Mouse (Mus musculus) spleen, adult 12 weeks (tissue): ENCODE data around the gene Hoxa10.

ENCODE experiments used
- DNase-seq: peaks from one replicate; pipeline ENCODE4 v3.0.0; 2022; ENCODE audit warnings: low spot score

Hoxa10 gene

DNA sequence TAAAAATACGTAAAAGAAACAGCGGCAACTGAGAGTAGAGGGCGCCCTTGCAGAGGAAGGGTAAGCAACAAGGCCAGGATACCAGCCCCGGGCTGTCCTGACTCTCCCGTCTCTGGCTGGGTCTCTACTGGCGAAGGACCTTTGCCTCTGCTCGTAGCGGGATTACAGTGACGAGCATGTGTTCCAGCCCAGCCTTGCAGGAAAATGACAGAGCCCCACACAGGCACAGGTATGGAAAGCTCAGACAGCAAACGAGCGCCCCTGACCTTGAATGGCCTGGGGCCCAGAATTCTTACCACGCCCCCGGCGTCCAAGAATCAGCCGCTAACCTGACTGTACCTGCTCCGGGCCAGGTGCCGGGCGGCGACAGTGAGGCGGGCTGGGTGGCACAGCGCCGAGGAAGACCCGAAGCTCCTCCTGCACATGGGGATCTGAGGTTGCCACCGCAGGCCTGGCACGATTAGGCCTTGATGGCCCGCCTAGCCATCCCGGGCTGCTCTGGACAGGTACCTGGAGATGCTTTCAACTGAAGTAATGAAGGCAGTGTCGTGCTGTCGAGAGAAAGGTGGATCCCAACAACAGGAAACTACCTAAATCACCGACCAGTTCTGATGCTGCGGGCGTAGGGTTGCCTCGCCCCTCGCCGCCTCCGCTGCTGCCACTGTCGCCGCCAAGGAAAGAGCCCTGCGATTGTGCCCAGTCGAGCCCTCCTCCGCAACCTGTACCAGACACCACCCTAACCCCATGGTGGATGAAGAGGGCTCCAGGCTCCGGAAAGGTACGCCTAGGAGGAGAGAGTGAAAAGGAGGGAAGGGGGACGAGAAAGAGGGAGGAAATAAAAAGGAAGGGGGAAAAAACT lies 10.9 kb downstream of the Hoxa10 start:
- no peak for DNase-seq

DNA sequence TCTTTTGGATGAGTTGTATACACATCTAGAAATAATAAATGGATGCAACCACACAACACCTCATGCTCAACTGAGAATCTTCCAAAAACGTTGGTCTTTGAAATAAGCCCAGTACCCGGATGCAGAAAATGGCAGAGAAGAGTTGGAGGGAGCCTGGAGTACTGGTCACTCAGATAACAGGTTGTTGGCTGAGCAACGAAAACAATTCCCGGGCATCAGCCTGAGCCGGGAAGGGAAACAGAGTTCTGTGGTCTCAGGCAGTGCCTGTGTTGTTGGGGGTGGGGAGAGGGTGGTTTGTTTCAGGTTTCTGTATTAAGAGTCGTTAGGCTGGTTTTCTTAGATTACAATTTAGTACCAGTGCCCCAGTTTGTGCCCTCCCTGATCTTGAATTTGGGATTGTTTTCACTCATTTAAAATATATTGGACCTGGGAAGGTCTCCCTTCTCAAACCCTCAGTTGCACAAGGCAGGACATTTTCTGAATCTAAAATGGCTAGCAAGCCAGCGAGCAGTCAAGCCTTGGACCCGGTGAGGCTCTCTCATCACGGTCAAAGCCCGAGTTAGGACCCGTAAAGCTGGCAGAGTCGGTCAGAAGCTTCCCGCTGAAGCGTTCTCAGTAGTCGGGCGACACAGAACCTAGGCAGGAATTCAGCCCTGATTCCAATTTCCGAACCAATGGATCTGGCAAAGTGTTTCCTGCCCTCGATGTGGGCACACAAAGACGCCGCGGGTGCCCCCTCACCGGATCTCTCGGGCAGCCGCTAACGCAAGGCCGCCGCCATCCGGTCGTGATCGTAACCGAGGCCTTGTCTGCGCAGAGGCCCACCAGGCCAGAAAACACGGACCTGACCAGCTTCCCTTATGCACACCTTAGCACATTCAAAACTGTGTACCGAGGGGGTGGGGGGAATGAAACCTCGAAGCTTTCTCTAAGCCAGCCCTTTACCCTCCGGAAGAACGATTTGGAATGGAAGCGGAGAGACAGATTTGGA lies 11.9 kb downstream of the Hoxa10 start:
- DNase-seq, result no peak

DNA sequence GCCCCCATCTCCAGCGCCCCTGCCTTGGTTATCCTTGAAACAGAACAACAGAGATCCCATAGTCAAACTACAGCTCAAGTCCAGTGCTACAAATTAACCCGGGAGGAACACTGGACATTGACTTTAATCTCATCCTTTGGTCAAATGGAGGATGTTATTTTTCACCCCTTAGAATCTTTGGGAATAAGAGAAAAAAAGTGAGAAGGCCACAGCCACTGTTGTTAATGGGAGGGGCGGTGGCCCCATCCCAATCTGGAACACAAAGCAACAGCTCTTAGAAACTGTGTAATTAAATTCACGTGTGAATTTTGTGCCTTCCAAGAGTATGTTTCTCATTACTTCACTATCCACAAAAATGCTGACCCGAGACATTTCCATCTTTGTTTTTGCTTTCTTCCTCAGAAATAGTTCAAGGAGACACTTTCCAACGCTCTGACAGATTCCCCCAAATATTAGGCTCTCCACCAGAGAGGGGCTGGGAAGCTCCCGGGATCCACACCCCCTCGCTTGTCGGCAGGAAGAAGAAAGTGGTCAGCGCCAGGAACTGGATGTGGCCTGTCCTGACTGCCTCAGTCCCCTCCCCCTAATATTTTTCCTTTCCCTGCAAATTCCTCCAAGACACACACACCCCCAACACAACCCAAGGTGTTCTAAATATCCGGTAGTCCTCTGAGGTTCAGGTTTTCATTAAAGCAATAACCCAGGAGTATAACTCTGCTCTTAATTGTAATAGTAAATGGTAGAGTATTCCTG lies 13.0 kb downstream of the Hoxa10 start:
- no peak for DNase-seq

DNA sequence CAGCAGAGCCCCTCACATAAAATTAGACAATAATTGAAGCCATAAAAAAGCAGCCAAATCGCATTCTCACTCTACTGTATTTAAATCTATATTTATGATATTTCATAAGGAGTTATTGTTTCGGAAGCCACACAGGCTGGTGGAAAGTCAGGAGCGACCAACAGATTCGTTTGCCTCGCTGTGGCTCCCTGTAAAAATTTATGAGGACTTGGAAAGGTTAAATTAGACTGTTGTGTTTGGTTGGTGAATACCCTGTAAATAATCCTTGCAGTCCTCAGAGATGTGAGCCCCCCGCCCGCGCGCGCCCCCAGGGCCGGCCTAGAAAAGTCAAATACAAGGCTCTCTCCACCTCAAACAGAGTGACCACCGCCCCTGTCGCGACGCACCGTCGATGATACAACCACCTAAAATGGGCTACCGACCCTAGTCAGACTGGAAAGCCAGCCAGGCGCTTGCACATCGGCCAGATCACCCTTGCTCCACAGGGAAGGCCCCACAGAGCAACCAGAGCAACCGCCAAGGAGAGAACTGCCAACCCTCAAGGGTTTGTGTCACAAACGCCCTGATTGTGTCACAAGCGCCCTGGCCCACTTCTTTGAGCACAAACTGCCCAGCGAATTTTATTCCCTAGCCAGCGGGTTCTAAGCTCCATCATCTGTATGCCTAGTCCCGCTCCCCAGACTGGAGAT lies 13.9 kb downstream of the Hoxa10 start:
- DNase-seq, result no peak

DNA sequence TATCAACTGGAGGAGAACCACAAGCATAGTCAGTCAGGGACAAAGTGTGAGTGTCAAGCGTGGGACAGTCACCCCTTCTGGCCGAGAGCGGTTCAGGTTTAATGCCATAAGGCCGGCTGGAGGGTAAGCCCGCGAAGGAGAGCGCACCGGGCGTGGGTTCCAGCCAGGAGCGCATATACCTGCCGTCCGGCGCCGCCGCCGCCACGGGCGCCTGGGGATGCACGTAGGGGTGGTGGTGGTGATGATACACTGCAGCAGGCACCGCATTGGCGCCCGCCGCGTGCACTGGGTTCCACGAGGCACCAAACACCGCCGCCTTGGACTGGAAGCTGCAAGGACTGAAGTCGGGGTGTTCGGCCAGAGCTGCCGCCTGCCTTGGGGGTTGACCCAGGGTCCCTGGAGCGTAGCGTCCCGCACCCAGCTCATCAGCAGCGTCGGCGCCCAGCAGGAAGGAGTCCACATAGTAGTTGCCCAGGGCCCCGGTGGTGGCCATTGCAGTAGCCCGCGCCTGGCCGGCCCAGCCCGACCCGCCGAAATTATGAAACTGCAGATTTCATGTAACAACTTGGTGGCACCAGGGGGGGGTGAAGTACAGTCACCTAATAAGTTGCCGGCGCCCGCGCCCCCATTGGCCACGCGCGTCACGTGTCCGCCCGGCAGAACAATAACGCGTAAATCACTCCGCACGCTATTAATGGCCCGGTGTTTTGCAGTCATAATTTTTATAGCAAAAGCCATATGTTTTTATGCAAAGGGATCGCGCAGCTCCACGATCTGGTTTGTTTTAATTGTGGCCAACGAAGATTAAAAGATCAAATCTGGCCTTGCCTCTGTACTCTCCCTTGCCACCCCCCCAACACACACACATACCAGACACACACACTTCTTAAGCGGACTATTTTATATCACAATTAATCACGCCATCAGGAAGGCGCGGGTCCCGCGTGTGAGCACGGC lies 14.8 kb downstream of the Hoxa10 start:
- no peak for DNase-seq

DNA sequence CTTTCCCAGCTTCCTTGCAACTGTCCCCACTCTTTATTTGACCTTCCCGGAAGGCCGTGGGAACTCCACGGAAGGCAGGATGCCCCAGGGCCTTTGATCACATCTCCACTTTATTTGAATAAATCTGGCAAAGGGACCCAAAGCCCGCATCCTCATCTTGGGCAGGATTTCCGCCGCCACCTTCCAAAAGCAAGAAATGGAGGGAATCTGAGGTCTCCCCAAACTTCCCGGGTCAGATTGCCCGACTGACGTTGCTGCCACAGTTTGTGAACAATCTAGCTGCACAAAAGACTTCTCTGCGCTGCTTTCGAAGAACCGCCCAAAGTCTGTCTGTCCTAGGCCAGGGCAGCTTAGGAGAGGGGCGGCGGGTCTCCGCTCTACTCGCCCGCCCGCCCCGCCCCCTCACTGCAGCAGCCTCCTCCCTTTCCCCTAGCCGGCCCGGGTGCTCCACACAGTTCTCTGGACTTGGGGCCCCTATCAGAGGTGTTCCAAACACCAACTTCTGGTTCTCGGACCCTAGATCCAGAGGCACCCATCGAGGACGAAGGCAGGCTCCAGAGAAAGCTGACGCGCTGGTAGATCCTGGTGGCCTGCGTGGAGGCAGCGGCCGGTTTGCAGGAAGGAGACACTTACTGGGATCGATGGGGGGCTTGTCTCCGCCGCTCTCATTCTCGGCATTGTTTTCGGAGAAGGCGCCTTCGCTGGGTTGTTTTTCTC lies 15.6 kb downstream of the Hoxa10 start:
- no peak for DNase-seq

DNA sequence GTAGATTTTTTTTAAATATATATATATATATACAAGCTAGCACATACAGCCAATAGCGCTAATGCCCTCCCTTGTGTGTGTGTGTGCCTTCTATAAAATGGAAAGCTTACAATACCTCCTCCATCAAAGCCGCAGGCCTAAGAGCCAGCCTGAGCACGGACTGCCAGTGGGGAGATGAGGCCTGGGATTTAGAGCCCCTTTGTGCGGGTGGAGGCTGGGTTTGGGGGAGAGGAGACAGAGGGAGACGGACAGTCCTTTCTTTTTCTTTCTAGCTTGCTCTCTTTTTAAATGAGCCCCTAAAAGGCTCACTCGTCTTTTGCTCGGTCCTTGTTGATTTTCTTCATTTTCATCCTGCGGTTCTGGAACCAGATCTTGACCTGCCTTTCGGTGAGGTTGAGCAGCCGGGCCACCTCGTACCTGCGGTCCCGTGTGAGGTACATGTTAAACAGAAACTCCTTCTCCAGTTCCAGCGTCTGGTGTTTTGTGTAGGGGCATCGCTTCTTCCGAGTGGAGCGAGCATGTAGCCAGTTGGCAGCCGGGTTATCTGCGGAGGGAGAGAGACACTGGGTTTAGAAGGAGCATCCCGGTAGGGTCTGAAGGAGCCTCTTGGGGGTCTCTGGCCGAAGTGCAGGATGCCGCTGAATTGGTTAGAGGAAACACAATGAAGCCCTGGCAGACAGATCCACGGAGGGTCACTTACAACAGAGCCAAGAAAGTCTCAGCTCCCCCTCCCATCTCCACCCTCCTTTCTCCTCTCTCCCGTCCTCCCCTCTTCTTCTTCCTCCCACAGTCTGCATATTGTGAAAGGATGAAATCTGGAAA lies 16.5 kb downstream of the Hoxa10 start:
- DNase-seq, result no peak

DNA sequence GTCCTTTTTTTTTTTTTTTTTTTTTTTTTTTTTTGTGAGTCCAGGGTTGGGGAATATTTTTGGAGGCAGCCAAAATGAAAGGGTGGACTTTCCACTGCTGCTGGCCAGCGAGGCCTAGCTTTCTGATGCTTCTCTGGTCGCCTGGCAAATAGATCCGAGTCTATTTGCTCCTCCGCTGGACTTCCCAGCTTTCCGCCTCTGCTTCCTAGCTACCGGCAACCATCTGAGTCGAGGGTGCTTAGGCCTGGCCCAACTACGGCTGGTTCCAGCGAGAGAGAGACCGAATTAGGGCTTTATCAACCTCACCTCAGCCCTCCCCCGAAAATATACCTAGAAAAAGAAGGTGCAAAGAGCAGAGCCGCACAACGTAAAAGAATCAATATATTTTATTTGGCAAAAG lies 17.9 kb downstream of the Hoxa10 start:
- no peak for DNase-seq

DNA sequence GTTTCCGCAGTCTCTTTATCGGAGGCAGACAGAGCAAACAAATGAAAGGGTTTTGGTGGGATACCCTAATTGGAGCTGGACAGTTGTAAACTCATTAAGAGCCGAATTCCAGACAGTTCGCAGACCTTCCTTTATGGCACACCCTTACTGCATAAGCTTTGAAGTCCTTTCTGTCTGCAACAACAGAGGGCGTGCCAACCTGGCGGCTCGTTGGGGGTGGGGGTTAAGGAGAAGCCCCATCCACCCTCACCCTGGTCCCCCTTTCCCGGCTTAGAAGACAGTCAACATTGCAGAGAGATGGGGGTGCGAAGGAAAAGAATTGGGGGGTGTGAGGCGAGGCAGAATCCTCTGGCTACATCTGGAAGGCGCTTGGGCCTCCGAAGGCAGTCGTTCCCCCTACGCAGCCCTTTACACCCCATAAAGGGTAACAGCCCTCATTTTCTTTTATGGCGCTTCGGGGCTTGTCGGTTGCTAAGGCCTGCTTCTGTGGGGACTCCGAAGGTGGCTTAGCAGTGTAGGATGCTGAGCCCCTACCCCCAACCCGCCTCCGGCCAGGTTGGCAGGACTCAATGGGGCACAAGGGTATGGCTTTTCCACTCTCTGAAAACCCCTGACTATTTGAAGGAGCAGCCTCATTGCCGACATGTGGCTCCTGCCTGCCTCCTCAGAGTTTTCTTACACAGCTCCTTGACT lies 18.5 kb downstream of the Hoxa10 start:
- DNase-seq, result no peak

DNA sequence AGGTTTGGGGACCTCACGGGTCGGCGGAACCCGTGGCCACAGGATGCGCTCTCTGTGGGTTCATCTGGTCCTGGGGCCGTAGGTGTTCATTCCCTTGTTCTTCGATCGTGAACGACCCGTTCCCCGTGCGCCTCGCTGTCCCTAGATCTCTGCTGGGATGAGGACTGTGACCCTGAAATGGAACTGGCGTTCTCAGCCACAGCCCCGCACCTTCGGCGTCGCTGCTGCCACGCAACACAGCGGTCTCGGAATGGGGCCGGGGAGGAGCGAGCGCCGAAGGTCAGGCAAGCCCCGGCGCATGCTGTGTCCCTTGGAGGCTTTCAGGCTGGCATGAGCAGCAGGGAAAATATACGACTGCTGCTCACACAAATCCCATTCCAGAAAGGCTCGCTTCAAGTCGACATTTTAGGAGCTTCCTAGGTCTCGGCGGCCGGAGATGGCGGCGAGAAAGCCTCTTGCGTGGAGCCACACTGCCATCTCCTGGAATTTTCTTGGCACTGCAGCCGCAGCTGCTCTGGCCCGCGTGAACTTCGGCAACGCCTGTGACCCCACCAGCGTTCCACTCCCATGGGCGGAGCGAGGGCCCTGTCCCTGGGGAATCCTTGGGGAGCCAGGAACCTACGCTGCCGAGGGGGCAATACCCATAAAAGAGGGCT lies 19.2 kb downstream of the Hoxa10 start, which contains the start of gene Hoxa7:
Hoxa7 (minus strand) TSS at position 518 of the 656 bp plus-strand sequence.
- peak; percentile 63 for DNase-seq

DNA sequence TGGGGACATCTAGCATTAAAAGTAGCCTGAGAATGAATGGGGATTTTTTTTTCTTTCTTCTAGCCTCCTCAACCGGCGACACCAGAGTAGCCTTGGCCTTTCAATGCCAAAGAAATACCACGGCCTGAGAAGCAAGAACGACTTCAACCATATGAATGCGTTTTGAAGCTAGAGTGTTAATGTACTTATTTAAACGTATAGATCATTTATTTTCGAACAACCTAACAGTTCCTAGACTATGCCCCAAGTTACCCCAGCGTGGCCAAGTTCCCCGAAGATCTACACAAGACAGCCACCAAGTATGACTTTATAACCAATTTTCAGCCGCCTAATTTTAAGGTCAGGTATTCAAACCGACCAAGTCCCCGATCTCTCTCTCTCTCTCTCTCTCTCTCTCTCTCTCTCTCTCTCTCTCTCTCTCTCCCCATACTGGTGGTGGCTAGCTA lies 19.8 kb downstream of the Hoxa10 start:
- no peak for DNase-seq

DNA sequence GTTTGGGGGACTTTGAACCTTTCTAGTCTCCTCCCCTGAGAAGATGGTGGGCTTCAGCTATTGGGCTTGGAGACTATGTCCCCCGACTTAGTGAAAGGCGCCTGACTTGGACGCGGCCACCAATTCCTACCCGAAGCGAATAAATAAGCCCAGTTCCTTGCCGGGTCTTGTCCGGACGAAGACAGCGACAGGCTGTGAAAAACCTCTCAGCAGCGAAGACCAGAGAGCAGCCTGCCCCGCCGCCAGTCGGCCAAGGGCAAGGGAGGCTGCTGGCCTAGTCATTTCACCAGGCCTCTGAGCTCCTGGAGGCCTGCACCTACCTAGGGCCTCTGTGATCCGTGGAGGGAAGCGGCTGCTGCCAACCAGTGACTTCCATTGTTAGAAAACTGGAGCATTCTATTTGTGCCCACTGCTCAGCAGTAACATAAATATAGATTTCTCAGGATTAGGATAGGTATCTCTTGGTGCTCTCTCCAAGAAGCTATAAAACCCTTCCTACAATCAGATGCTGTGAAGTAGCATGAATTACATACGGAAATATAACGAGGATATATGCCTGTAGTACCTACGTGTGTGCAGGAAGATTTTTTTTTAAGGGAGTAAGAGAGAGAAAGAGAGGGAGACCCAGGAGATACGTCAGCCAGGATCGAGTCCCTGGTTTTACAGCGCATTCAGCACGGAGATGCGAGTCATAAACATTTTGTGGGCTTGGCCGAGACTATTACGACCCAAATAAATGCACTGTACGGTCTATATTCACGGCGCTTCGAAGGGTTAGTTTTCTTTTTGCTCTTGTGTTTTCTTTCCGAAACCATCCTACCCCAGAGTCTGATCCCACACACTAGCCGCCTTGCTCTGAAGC lies 20.4 kb downstream of the Hoxa10 start:
- no peak for DNase-seq

DNA sequence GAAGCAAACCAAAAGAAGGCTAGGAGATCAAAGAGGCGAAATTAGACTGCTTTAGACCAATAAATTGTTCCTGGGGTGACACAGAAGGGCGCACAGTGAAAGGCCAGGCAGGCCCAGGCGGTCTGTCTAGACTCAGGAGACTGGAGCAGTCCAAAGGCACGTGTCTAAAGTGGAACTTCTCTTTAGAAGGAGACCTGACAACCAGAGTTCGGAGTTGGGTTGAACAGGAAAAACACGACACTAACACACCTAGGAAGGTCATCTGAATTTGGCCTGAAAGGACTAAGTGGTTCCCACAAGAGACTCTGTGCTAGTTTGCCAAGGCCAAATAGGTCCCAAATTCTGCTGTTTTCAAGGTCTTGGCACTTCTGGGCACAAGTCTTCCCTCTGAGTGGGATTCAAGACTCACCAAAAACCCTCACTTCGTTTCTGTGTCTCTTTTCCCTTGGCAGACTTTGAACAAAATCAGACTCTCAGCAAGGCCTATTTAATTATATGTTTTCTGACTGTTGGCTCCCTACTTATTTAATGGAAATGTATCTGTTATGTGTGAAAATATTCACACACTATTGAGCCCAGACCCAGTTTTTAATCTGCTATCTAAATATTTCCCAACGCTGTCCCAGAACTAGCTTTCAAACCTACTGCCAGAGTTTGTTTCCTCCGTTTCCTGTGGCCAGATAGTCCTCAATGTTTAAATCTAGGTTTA lies 21.3 kb downstream of the Hoxa10 start:
- no peak for DNase-seq

DNA sequence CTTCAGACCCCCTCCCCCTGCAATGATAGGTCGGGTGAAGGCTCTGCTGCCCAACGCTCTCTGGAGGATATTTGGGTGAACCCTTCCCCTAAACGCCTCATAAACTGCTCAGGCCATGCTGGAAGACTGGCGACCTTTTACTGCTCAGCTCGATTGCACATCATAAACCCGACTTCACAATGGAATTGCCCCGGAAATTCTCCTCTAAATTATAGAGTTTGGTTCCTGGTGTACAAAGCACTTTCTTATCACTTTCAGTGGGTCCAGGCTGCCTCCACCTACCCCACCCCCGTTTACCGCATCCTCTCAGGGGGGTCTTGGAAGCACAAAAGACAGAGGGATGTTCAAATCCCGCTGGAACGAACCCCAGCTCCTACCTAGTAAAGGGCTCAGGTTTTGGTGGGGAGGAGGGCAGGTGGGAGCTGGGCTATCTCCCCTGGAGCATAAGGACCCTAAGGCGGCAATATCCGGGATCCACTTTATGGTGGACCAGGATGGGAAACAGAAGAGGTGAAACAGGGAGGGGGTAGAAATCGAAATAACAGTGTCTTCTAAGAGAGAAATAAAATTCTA lies 21.9 kb downstream of the Hoxa10 start:
- no peak for DNase-seq

DNA sequence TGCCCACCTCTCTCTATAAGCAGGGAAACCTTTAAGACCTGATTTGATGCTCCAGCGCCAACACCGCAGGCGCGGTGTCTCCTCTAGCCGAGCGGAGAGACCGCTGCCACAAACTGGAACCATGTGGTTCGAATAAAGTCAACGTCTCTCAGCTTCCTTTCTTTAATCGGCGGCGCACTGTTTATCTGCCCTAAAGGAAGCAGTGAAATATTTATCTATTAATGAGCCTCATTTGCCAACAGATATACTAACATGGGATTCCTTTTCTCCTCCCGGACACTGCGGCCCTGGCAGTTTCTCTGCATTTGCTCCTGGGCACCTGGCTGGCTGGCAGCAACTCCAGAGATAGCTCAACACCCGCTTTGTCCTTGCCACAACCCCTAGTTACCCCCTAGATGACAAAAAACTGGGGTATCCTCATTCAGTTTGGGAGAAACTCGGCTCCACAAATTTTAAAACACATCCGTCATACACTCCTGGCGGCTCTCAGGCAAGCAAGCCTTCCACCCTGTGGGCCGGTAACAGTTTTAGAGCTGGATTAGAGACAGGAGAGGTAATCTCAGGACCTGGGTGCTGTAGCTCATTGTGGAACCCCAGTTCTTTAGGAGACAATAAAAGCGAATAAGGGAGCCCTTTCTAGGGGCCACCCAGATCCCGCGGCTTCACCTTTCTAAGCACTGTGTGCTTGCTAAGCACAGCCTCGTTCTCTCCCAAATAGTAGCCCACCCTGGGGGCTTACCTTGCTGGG lies 22.6 kb downstream of the Hoxa10 start:
- no peak for DNase-seq
